Mouse (Mus musculus): ENCODE data around the gene Hist1h3i.
"Not testable (repeated sequence)": the region's sequence is repeated elsewhere in the genome, so short reads cannot be mapped to it uniquely, and the experiment has no call there.

Hist1h3i gene

GRCm38 (mm10) chr13:21783255-21783617 lies at the start of gene Hist1h3i:
TSS of gene Hist1h3i (minus strand) at chr13:21783370.
- DNase-seq, result peak; percentile 53 to 70

GRCm38 (mm10) chr13:21831418-21832394 lies 48.5 kb upstream of the Hist1h3i start, which contains the start of gene Hist1h4n:
TSS of gene Hist1h4n (minus strand) at chr13:21832196.
- peak in 1 of 2 experiments; percentile 26 for DNase-seq

GRCm38 (mm10) chr13:21830344-21830743 lies 47.2 kb upstream of the Hist1h3i start:
- DNase-seq, result no peak

GRCm38 (mm10) chr13:21828511-21828910 lies 45.3 kb upstream of the Hist1h3i start:
- DNase-seq, result no peak

GRCm38 (mm10) chr13:21820082-21820890 lies 37.1 kb upstream of the Hist1h3i start:
- DNase-seq, result not testable (repeated sequence)

GRCm38 (mm10) chr13:21812092-21812491 lies 28.9 kb upstream of the Hist1h3i start:
- DNase-seq, result peak in 1 of 2 experiments; percentile 22

- peak; percentile 31 to 49 for DNase-seq
Observed at GRCm38 (mm10) chr13:21811539-21811938, 28.4 kb upstream of the Hist1h3i start, which contains the start of gene Hist1h4m. TSS of gene Hist1h4m (plus strand) at chr13:21811746.

GRCm38 (mm10) chr13:21811074-21811473 lies 27.9 kb upstream of the Hist1h3i start:
- DNase-seq, result not testable (repeated sequence)

GRCm38 (mm10) chr13:21810073-21810472 lies 26.9 kb upstream of the Hist1h3i start, which contains the start of the genes Hist1h2bq and Hist1h2ao:
TSS of gene Hist1h2bq (minus strand) at chr13:21810197.
TSS of gene Hist1h2ao (plus strand) at chr13:21810465.
- not testable (repeated sequence) for DNase-seq

- DNase-seq, result not testable (repeated sequence)
Observed at GRCm38 (mm10) chr13:21803058-21803457, 19.9 kb upstream of the Hist1h3i start.

- not testable (repeated sequence) for DNase-seq
Observed at GRCm38 (mm10) chr13:21797163-21797562, 14.0 kb upstream of the Hist1h3i start.

- DNase-seq, result no peak
Observed at GRCm38 (mm10) chr13:21795584-21795983, 12.4 kb upstream of the Hist1h3i start.

- peak in 1 of 2 experiments; percentile 14 for DNase-seq
Observed at GRCm38 (mm10) chr13:21790601-21791283, 7.6 kb upstream of the Hist1h3i start.

GRCm38 (mm10) chr13:21789925-21790324 lies 6.8 kb upstream of the Hist1h3i start:
- DNase-seq, result no peak

- DNase-seq, result peak in 1 of 2 experiments; percentile 18
Observed at GRCm38 (mm10) chr13:21787760-21788593, 4.8 kb upstream of the Hist1h3i start.

- DNase-seq, result peak; percentile 75 to 89
Observed at GRCm38 (mm10) chr13:21786899-21787629, 3.9 kb upstream of the Hist1h3i start, which contains the start of the genes Hist1h2an and Hist1h2bp. TSS of gene Hist1h2an (minus strand) at chr13:21787218. TSS of gene Hist1h2bp (plus strand) at chr13:21787461.

- peak in 1 of 2 experiments; percentile 30 for DNase-seq
Observed at GRCm38 (mm10) chr13:21786189-21786898, 3.2 kb upstream of the Hist1h3i start.

GRCm38 (mm10) chr13:21784311-21784710 lies 1.1 kb upstream of the Hist1h3i start:
- no peak for DNase-seq

GRCm38 (mm10) chr13:21783734-21784161 lies 578 bp upstream of the Hist1h3i start:
- peak; percentile 15 to 43 for DNase-seq

Data from kidney, postnatal 4 days (tissue).